Mouse (Mus musculus): Measurements from ENCODE around the gene Gm21170.
"Not testable (repeated sequence)": the region's sequence is repeated elsewhere in the genome, so short reads cannot be mapped to it uniquely, and the experiment has no call there.

Gm21170 gene

DNA sequence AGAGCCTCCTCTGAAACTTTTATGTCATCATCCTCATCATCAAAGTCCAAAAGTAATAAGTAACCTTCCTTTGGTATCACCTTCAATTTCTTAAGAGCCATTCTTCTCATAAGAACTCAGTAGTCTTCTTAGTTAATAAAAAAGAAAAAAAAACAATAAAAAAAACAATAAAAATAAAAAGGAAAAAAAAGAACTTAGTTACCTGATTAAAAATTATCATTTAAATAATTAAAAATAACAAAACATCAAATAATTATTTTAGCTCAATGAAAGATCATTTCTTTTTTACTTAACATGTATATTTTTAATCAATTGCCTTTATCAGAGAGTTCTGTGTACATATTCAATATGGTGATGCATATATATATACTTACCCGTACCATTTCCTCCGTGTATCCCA is at the start of gene Gm21170:
Gm21170 (minus strand) TSS at position 101 of the 400 bp plus-strand sequence.
- DNase-seq (ENCODE audit: low read depth, low spot score) = not testable (repeated sequence)
